Mouse (Mus musculus) testis, adult 2 months (tissue): ENCODE results near the gene BC035947.
"Not testable (repeated sequence)": the region's sequence is repeated elsewhere in the genome, so short reads cannot be mapped to it uniquely, and the experiment has no call there.

ENCODE experiments used
- CTCF ChIP-seq: fragments of 200-500 bp; IDR thresholded peaks from 2 replicates; pipeline ENCODE4 v1.5.1; 2012; ENCODE audit warnings: low read depth, mild to moderate bottlenecking, inconsistent platforms, low read length, moderate library complexity; ENCODE audit not compliant: control insufficient read depth, insufficient read depth, insufficient replicate concordance
- POLR2A ChIP-seq: fragments of 200-500 bp; IDR thresholded peaks from 2 replicates; pipeline ENCODE4 v1.6.1; 2012; ENCODE audit warnings: low read depth, mild to moderate bottlenecking, inconsistent platforms, low read length, moderate library complexity; ENCODE audit not compliant: control insufficient read depth

- not testable (repeated sequence) for TF ChIP-seq CTCF, POLR2A
These were observed 10.1 kb downstream of the BC035947 start for GRCm38 (mm10) chr1:78501856-78502255.
